Mouse (Mus musculus) adrenal gland, postnatal 25 days (tissue): Measurements from ENCODE around the gene Ptgds. TPM values are rescaled to one million over a fixed set of nuclear protein-coding genes. Genes with fewer than 3 reads are reported as not detected.

Experiments used
- microRNA-seq, 2 experiments: library from miRNA; unstranded; fragments of <30 nt; microRNA quantifications; one replicate each; pipeline ENCODE4 v1.2.0; 2021
- total RNA-seq: library from RNA; stranded (reverse); gene quantifications from 2 replicates; pipeline ENCODE4 v1.2.3, GENCODE M21; 2021

Gene Ptgds
- total RNA-seq, 1 experiment from 2014 or later = 3.6 TPM

Small RNA genes lying within 50 kb of the gene (microRNA-seq; reads per million reads assigned to microRNA genes)
- 0.36 to 0.69 reads per million in 2 experiments for gene Mir3087

Other genes starting within 250 kb of the Ptgds start
- gene Tubb4b, start 245.3 kb downstream of the Ptgds start, total RNA-seq = 247 and 303 TPM in 2 replicates
- gene Slc34a3, start 235.7 kb downstream of the Ptgds start, total RNA-seq = not detected in 2 replicates
- gene Rnf224, start 233.3 kb downstream of the Ptgds start, total RNA-seq = not detected in 2 replicates
- gene Rnf208, start 227.8 kb downstream of the Ptgds start, total RNA-seq = 7.4 and 7.9 TPM in 2 replicates
- gene Cysrt1, start 227.6 kb downstream of the Ptgds start, total RNA-seq = not detected in 2 replicates
- gene AL732309.1, start 223.2 kb downstream of the Ptgds start, total RNA-seq = 3.5 and 8.1 TPM in 2 replicates
- gene Tmem203, start 214.6 kb downstream of the Ptgds start, total RNA-seq = 32.3 and 48.8 TPM in 2 replicates
- gene Tprn, start 207.4 kb downstream of the Ptgds start, total RNA-seq = 10.0 and 10.7 TPM in 2 replicates
- 35.1 and 47.7 TPM in 2 replicates for gene Ssna1, start 197.6 kb downstream of the Ptgds start, total RNA-seq
- 70.9 and 95.1 TPM in 2 replicates for gene Anapc2, start 197.6 kb downstream of the Ptgds start, total RNA-seq
- not detected in 2 replicates for gene Tmem210, start 181.9 kb downstream of the Ptgds start, total RNA-seq
- not detected in 2 replicates for gene Lrrc26, start 180.1 kb downstream of the Ptgds start, total RNA-seq
- gene Grin1, start 150.9 kb downstream of the Ptgds start, total RNA-seq = 9.0 and 12.6 TPM in 2 replicates
- 53.6 and 57.9 TPM in 2 replicates for gene Man1b1, start 137.7 kb downstream of the Ptgds start, total RNA-seq
- gene Dpp7, start 113.7 kb downstream of the Ptgds start, total RNA-seq = 24.6 and 31.8 TPM in 2 replicates
- 10.7 and 18.8 TPM in 2 replicates for gene Uap1l1, start 104.4 kb downstream of the Ptgds start, total RNA-seq
- gene Sapcd2, start 97.7 kb downstream of the Ptgds start, total RNA-seq = 1.6 and 2.1 TPM in 2 replicates
- 2.4 and 3.7 TPM in 2 replicates for gene Entpd2, start 74.2 kb downstream of the Ptgds start, total RNA-seq
- 120 and 134 TPM in 2 replicates for gene Npdc1, start 70.7 kb downstream of the Ptgds start, total RNA-seq
- gene Fut7, start 46.8 kb downstream of the Ptgds start, total RNA-seq = not detected in 2 replicates
- gene Abca2, start 41.3 kb downstream of the Ptgds start, total RNA-seq = 24.9 and 40.5 TPM in 2 replicates
- not detected in 2 replicates for gene Clic3, start 13.2 kb downstream of the Ptgds start, total RNA-seq
- gene Paxx, start 9.0 kb downstream of the Ptgds start, total RNA-seq = 32.6 and 41.0 TPM in 2 replicates
- not detected in 2 replicates for gene Lcn12, start 23.9 kb upstream of the Ptgds start, total RNA-seq
- 99.9 and 103 TPM in 2 replicates for gene Fbxw5, start 30.7 kb upstream of the Ptgds start, total RNA-seq
- gene C8g, start 31.7 kb upstream of the Ptgds start, total RNA-seq = 1.7 and 3.3 TPM in 2 replicates
- gene Traf2, start 76.9 kb upstream of the Ptgds start, total RNA-seq = 29.2 and 30.2 TPM in 2 replicates
- 270 and 317 TPM in 2 replicates for gene Edf1, start 87.8 kb upstream of the Ptgds start, total RNA-seq
- gene Mamdc4, start 104.8 kb upstream of the Ptgds start, total RNA-seq = 4.6 and 17.3 TPM in 2 replicates
- gene Phpt1, start 105.2 kb upstream of the Ptgds start, total RNA-seq = 42.8 and 60.5 TPM in 2 replicates
- gene Ajm1, start 111.7 kb upstream of the Ptgds start, total RNA-seq = 1.6 and 2.6 TPM in 2 replicates
- 108 and 118 TPM in 2 replicates for gene Rabl6, start 138.5 kb upstream of the Ptgds start, total RNA-seq
- not detected in 2 replicates for gene Ccdc183, start 147.6 kb upstream of the Ptgds start, total RNA-seq
- gene Tmem141, start 152.0 kb upstream of the Ptgds start, total RNA-seq = 28.8 and 36.9 TPM in 2 replicates
- 2.6 and 2.7 TPM in 2 replicates for gene Fcna, start 158.0 kb upstream of the Ptgds start, total RNA-seq
- not detected in 2 replicates for gene Lcn8, start 183.1 kb upstream of the Ptgds start, total RNA-seq
- not detected in 2 replicates for gene Lcn5, start 187.9 kb upstream of the Ptgds start, total RNA-seq
- gene Lcn6, start 206.7 kb upstream of the Ptgds start, total RNA-seq = not detected in 2 replicates
- gene Lcn10, start 212.7 kb upstream of the Ptgds start, total RNA-seq = not detected in 2 replicates
- gene Obp2a, start 230.0 kb upstream of the Ptgds start, total RNA-seq = 0.61 TPM in 1 of 2 replicates, not detected in the other
- gene Bmyc, start 236.7 kb upstream of the Ptgds start, total RNA-seq = 45.0 and 47.9 TPM in 2 replicates